Mouse (Mus musculus) heart, adult 2 months (tissue): ENCODE measurements around the gene Dnase2b. TPM values are rescaled to one million over a fixed set of nuclear protein-coding genes. Genes with fewer than 3 reads are reported as not detected.
A peak's percentile ranks its signal among the peaks of the same experiment; 100 is the strongest.

ENCODE experiments used
- DNase-seq, 2 experiments: peaks; one replicate each; pipeline ENCODE4 v3.0.0; 2021
- H3K27ac ChIP-seq: fragments of 200-600 bp; 2 replicates; pipeline ENCODE4 v1.8.1; 2022
- H3K27me3 ChIP-seq: fragments of 200-500 bp; 2 replicates; pipeline ENCODE4 v1.6.1; 2012; ENCODE audit warnings: mild to moderate bottlenecking, low read length, inconsistent platforms, mixed read lengths; ENCODE audit not compliant: control insufficient read depth, insufficient read depth
- H3K36me3 ChIP-seq: fragments of 200-500 bp; 2 replicates; pipeline ENCODE4 v1.6.1; 2012; ENCODE audit warnings: low read length, inconsistent platforms; ENCODE audit not compliant: control insufficient read depth, insufficient read depth
- H3K4me1 ChIP-seq: fragments of 200-500 bp; 2 replicates; pipeline ENCODE4 v1.6.1; 2011; ENCODE audit warnings: low read length; ENCODE audit not compliant: control insufficient read depth, insufficient read depth
- H3K4me3 ChIP-seq: fragments of 200-600 bp; 2 replicates; pipeline ENCODE4 v1.8.1; 2022
- H3K79me2 ChIP-seq: fragments of 200-500 bp; replicated peaks from 2 replicates; pipeline ENCODE4 v1.6.1; 2012; ENCODE audit warnings: mild to moderate bottlenecking, inconsistent platforms, low read length, moderate library complexity, mixed read lengths; ENCODE audit not compliant: control insufficient read depth, insufficient read depth
- H3K9ac ChIP-seq: fragments of 200-500 bp; 2 replicates; pipeline ENCODE4 v1.6.1; 2012; ENCODE audit warnings: low read depth, mild to moderate bottlenecking, control low read depth, inconsistent platforms, low read length, mixed read lengths
- CTCF ChIP-seq: fragments of 200-600 bp; IDR thresholded peaks from 2 replicates; pipeline ENCODE4 v1.8.1; 2022; ENCODE audit warnings: antibody characterized with exemption, mild to moderate bottlenecking, moderate library complexity
- EP300 ChIP-seq: fragments of 200-500 bp; IDR thresholded peaks from 2 replicates; pipeline ENCODE4 v1.6.1; 2011; ENCODE audit warnings: low read depth, low read length, control low read depth; ENCODE audit not compliant: insufficient read depth
- POLR2A ChIP-seq: fragments of 200-500 bp; IDR thresholded peaks from 2 replicates; pipeline ENCODE4 v1.6.1; 2011; ENCODE audit warnings: mild to moderate bottlenecking, low read depth, low read length, control low read depth; ENCODE audit not compliant: insufficient read depth
- WGBS: fragments of 180-500 bp; shearing (Covaris S2); methylation state at CpG from one replicate; pipeline ENCODE4 v1.1.7; 2018; 5-methylcytosine and 5-hydroxymethylcytosine counted together
- intact Hi-C: fragments of 180-260 bp; cut with DNase I; formaldehyde crosslinking; loops from one replicate; pipeline ENCODE4 v1.15.1; 2025
- polyA plus RNA-seq: library from polyadenylated mRNA; depleted of rRNA; stranded (reverse); fragments of >200 nt; gene quantifications from 2 replicates; pipeline ENCODE4 v1.2.3, GENCODE M21; 2012
- total RNA-seq, 2 experiments: library from RNA; stranded (reverse); gene quantifications; 2 replicates each; pipeline ENCODE4 v1.2.3; 2021

Gene Dnase2b
- total and polyA plus RNA-seq, 3 experiments: not detected

- Histone ChIP-seq H3K36me3 (no peaks in the 10 kb centered on the region), H3K27me3 (no peaks in the 10 kb centered on the region), H3K4me3 (no peak overlapping the region), H3K79me2 (no peaks in the 10 kb centered on the region), H3K27ac (no peak overlapping the region), H3K4me1 (no peaks in the 10 kb centered on the region; the same call in 1 of the 2 replicates), H3K9ac (no peak overlapping the region)
- WGBS: 74% methylated on average over 10 of the region's 10 CpGs
- TF ChIP-seq POLR2A (no peak), EP300 (no peak), CTCF (no peak)
- no peak for DNase-seq
- intact Hi-C loops: no loop called here
Observed at GRCm38 (mm10) chr3:146620101-146620500, 4.7 kb upstream of the Dnase2b start.

DNA sequence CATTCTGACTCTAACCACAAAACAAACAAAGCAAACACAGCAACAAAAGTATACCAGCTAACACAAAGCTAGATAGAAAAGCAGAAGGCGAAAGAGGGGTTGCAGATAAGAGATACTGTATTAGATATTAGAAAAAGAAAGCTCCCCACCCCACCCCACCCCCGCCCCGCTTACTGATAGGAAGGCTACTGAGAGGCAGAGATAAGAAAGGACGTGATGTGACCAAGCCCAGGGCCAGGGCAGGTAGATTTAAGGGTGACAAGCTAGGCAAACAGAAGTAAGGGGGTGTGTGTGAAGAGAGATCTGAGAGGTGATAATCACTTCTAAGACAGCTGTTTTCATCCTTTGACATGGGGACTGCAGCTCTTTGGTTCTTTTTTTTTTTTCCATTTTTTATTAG, 3.0 kb upstream of the Dnase2b start:
- DNase-seq: no peak
- H3K4me3 ChIP-seq: no peak overlapping the region
- no peak overlapping the region for H3K27ac ChIP-seq
- no peak overlapping the region for H3K9ac ChIP-seq
- intact Hi-C loops: no loop called here
- TF ChIP-seq POLR2A (no peak), CTCF (no peak), EP300 (no peak)
- no peaks in the 10 kb centered on the region for H3K79me2 ChIP-seq
- H3K4me1 ChIP-seq: no peaks in the 10 kb centered on the region; the same call in 1 of the 2 replicates
- no peaks in the 10 kb centered on the region for H3K27me3 ChIP-seq
- WGBS: 76% methylated on average over 4 of the region's 4 CpGs
- no peaks in the 10 kb centered on the region for H3K36me3 ChIP-seq

DNA sequence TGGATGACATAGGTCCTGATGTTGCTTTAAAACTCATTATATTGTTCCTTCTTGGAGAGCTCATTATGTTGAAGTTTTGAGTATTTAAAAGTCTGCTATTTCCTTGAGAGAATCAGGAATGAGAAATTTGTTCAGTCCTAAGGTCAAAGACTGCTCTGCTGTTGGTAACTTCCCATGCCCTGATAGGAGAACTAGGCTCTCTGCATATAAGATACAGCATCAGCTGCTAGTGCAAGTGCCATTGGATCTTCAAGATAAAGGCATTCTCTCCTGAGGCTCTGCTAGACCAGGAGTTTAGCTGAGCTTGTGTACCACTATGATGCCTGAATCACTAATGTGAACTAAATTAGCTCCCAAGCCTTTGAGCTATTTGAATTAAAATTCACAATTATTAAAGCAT, 2.5 kb upstream of the Dnase2b start:
- Histone ChIP-seq H3K4me3 (no peak overlapping the region), H3K27ac (no peak overlapping the region), H3K79me2 (no peaks in the 10 kb centered on the region), H3K9ac (no peak overlapping the region), H3K27me3 (no peaks in the 10 kb centered on the region), H3K36me3 (no peaks in the 10 kb centered on the region), H3K4me1 (no peaks in the 10 kb centered on the region; the same call in 1 of the 2 replicates)
- TF ChIP-seq POLR2A: no peak
- no peak for TF ChIP-seq EP300
- no peak for TF ChIP-seq CTCF
- DNase-seq: no peak
- intact Hi-C loops: no loop called here

DNA sequence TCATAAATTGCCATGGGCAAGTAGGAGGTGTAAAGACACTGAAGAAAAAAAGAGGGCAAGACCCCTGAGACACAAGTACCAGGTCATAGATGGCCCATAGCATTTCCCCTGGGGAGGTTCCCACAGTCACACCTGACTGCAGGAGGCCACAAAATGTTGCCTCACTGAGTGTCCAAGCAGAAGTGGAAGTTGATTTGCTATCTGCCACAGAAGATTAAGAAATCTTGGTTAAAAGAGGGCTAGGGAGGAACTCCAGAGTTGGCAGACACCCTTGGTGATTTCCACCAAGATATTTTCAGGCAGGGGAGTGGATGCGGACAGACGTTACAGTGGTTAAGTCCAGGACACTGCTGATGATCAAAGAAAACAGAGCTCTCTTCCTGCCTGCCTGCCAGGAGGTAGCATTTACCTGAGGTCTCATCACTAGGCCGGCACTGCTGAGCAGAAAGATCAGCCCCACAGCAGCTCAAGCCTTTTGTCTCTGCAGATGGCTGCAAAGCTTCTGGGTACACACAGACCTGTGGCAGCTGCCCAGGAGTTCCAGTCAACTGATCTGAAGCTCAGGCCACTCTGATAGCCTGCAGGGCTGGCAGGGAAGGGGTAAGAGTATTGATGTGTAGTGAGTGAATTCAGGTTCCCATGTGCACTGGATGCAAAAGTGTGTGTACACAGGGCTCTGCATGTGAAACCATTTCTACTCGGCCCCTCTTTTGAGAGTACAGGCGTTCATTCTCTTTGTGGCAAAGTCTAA, 1.3 kb upstream of the Dnase2b start:
- Histone ChIP-seq H3K4me3 (no peak overlapping the region), H3K9ac (no peak overlapping the region), H3K4me1 (no peaks in the 10 kb centered on the region; the same call in 1 of the 2 replicates), H3K27me3 (no peaks in the 10 kb centered on the region), H3K79me2 (no peaks in the 10 kb centered on the region), H3K27ac (no peak overlapping the region), H3K36me3 (no peaks in the 10 kb centered on the region)
- intact Hi-C loops: no loop called here
- no peak for DNase-seq
- 78% methylated on average over 5 of the region's 5 CpGs for WGBS
- no peak for TF ChIP-seq CTCF
- no peak for TF ChIP-seq POLR2A
- TF ChIP-seq EP300: no peak

- H3K27me3 ChIP-seq: no peaks in the 10 kb centered on the region
- H3K79me2 ChIP-seq: no peaks in the 10 kb centered on the region
- no peak overlapping the region for H3K4me3 ChIP-seq
- no peak overlapping the region for H3K27ac ChIP-seq
- H3K4me1 ChIP-seq: no peaks in the 10 kb centered on the region; the same call in none of the 2 replicates
- peak; percentile 33 to 42 for DNase-seq
- WGBS: 30% methylated on average over 4 of the region's 4 CpGs
- H3K36me3 ChIP-seq: no peaks in the 10 kb centered on the region
- TF ChIP-seq POLR2A (no peak), CTCF (no peak), EP300 (no peak)
- intact Hi-C loops: no loop called here
- H3K9ac ChIP-seq: no peak overlapping the region
Observed at GRCm38 (mm10) chr3:146611821-146612220, 3.6 kb downstream of the Dnase2b start.

- intact Hi-C loops: no loop called here
Observed at GRCm38 (mm10) chr3:146611261-146611660, 4.1 kb downstream of the Dnase2b start.

More at GRCm38 (mm10) chr3:146611261-146611660, 4.1 kb downstream of the Dnase2b start:
- no peaks in the 10 kb centered on the region for H3K27me3 ChIP-seq
- no peak for TF ChIP-seq POLR2A
- TF ChIP-seq EP300: no peak
- no peak for TF ChIP-seq CTCF
- H3K4me1 ChIP-seq: no peaks in the 10 kb centered on the region; the same call in none of the 2 replicates
- H3K27ac ChIP-seq: no peak overlapping the region
- no peaks in the 10 kb centered on the region for H3K36me3 ChIP-seq
- WGBS: 52% methylated on average over 4 of the region's 4 CpGs
- no peak overlapping the region for H3K9ac ChIP-seq
- no peaks in the 10 kb centered on the region for H3K79me2 ChIP-seq
- DNase-seq: no peak
- no peak overlapping the region for H3K4me3 ChIP-seq
